Mouse (Mus musculus) E14TG2a.4 (cell line): ENCODE measurements around the gene Tnfrsf21.

Experiments used
- CTCF ChIP-seq: conservative IDR thresholded peaks from 2 replicates; pipeline ENCODE4 v1.5.1; 2014; ENCODE audit warnings: low read length
- POU5F1 ChIP-seq: IDR thresholded peaks from 2 replicates; pipeline ENCODE4 v1.6.1; 2014; ENCODE audit warnings: low read length, borderline replicate concordance

- no peak for TF ChIP-seq CTCF
- TF ChIP-seq POU5F1: no peak
Measured at GRCm38 (mm10) chr17:42999446-42999977, 16.8 kb upstream of the Tnfrsf21 start.
